Comparison of ENCODE assay signal across 8 mouse cellular contexts in genomic region chr5:148831596-148832257, GRCm38 (mm10).
DNase-seq lines count a peak whose midpoint lies in the region; ATAC-seq and TF ChIP-seq lines count a peak whose summit lies in the region.

No protein-coding gene starts in this region.

- DNase-seq in gastrocnemius, adult 2 months: peak; percentile 78
- peak; percentile 86 for DNase-seq in induced T-regulatory cell, adult 2 months (ENCODE audit: low read depth)
- peak; percentile 22 to 55 for DNase-seq in left cerebral cortex, adult 8-10 months (ENCODE audit: low spot score in 2 of 2)
- DNase-seq in right cerebral cortex, adult 2 months (ENCODE audit: low spot score in 2 of 2): peak; percentile 70 to 73
- peak; percentile 72 for DNase-seq in urinary bladder, postnatal 14 days (ENCODE audit: low spot score)

- intact Hi-C loops in gastrocnemius, adult 2 months (cut with DNase I): loop anchor here (1.0 kb wide), 1 partner anchor 19 kb away; no protein-coding TSS in a partner anchor

- ATAC-seq in activated CD4-positive, CD25-positive, alpha-beta regulatory T cell, adult 4 months: peak; percentile 69
- ATAC-seq in common myeloid progenitor, adult 5-6 weeks (replicated peaks; ENCODE audit: low read depth, poor library complexity, severe bottlenecking): peak; percentile 85
- ATAC-seq in megakaryocyte, adult 5-6 weeks (ENCODE audit: poor library complexity, severe bottlenecking): peak; percentile 81

- TF ChIP-seq CTCF in gastrocnemius, adult 2 months (IDR thresholded peaks at IDR 0.05): peak; percentile 92

- peak overlapping the region; percentile 66 for H3K4me3 ChIP-seq in gastrocnemius, adult 2 months

- no peak overlapping the region for H3K27ac ChIP-seq in gastrocnemius, adult 2 months
